Mouse (Mus musculus): ENCODE measurements at regions not wholly inside any gene's neighbourhood (a gene's known extent, or its start where the extent isn't known, plus 50 kb on each side); places are given as distances from the start of the nearest gene placed in this dataset.

- TF ChIP-seq CTCF (IDR thresholded peaks at IDR 0.05; ENCODE audit: insufficient read depth, low read depth, low read length) (no peak), POLR2A (IDR thresholded peaks at IDR 0.05; ENCODE audit: insufficient read depth, low read depth, low read length) (no peak)
Observed at GRCm38 (mm10) chr2:57496315-57496954, 259.0 kb downstream of the Gpd2 start.
